ENCODE assay signal across 7 mouse cellular contexts in genomic region chr9:9372594-9372993, GRCm38 (mm10).
DNase-seq lines count a peak whose midpoint lies in the region; ATAC-seq and TF ChIP-seq lines count a peak whose summit lies in the region.

No protein-coding gene starts in this region.

- H3K27me3 ChIP-seq in hindbrain, postnatal 0 days (ENCODE audit: insufficient read depth, low read length) = no peaks in the 10 kb centered on the region
- H3K27me3 ChIP-seq in hindbrain, embryonic 13.5 days = no peaks in the 10 kb centered on the region
- H3K27me3 ChIP-seq in intestine, embryonic 16.5 days (replicated peaks; ENCODE audit: control insufficient read depth, insufficient read depth, low read length) = no peaks in the 10 kb centered on the region

- no peaks in the 10 kb centered on the region for H3K36me3 ChIP-seq in hindbrain, postnatal 0 days (ENCODE audit: insufficient read depth, low read length)
- no peaks in the 10 kb centered on the region for H3K36me3 ChIP-seq in hindbrain, embryonic 13.5 days
- no peaks in the 10 kb centered on the region for H3K36me3 ChIP-seq in intestine, embryonic 16.5 days (ENCODE audit: control insufficient read depth, insufficient read depth, low read length)

- DNase-seq in hindbrain, postnatal 0 days (ENCODE audit: low spot score) = peak; percentile 27
- peak; percentile 8 for DNase-seq in urinary bladder, postnatal 14 days (ENCODE audit: low spot score)
- DNase-seq in urinary bladder, postnatal 10 days (ENCODE audit: low spot score) = no peak
- no peak for DNase-seq in spleen, postnatal 14 days (ENCODE audit: low spot score in 2 of 2)
- no peak for DNase-seq in spleen, postnatal 4 days (ENCODE audit: low spot score in 2 of 2)

- peak; percentile 63 for TF ChIP-seq CTCF in hindbrain, postnatal 0 days (IDR thresholded peaks at IDR 0.05; ENCODE audit: low read depth)

- no peak overlapping the region for H3K4me3 ChIP-seq in hindbrain, postnatal 0 days (ENCODE audit: low read length)
- H3K4me3 ChIP-seq in hindbrain, embryonic 13.5 days = no peak overlapping the region
- H3K4me3 ChIP-seq in intestine, embryonic 16.5 days (ENCODE audit: low read length) = no peak overlapping the region

- H3K9ac ChIP-seq in hindbrain, postnatal 0 days (replicated peaks; ENCODE audit: low read length) = no peak overlapping the region
- H3K9ac ChIP-seq in hindbrain, embryonic 13.5 days = no peak overlapping the region
- H3K9ac ChIP-seq in intestine, embryonic 16.5 days (ENCODE audit: low read depth, low read length) = no peak overlapping the region

- ATAC-seq in hindbrain, postnatal 0 days = no peak
- ATAC-seq in hindbrain, embryonic 13.5 days (ENCODE audit: low FRiP score) = no peak
- ATAC-seq in intestine, embryonic 16.5 days = 0 out of 2 replicates have a peak, but pooled peaks have one; percentile 56

- H3K4me2 ChIP-seq in hindbrain, postnatal 0 days (ENCODE audit: low read depth, low read length) = no peak overlapping the region
- no peak overlapping the region for H3K4me2 ChIP-seq in hindbrain, embryonic 13.5 days
- no peak overlapping the region for H3K4me2 ChIP-seq in intestine, embryonic 16.5 days (ENCODE audit: low read depth, low read length)

- WGBS in hindbrain, postnatal 0 days = 43% methylated on average over 1 of the region's 1 CpGs
- 49% methylated on average over 1 of the region's 1 CpGs for WGBS in hindbrain, embryonic 13.5 days
- WGBS in intestine, embryonic 16.5 days = 45% methylated on average over 1 of the region's 1 CpGs

- no peak overlapping the region for H3K27ac ChIP-seq in hindbrain, postnatal 0 days
- no peak overlapping the region for H3K27ac ChIP-seq in hindbrain, embryonic 13.5 days
- no peak overlapping the region for H3K27ac ChIP-seq in intestine, embryonic 16.5 days (ENCODE audit: low read length)

- no peaks in the 10 kb centered on the region for H3K4me1 ChIP-seq in hindbrain, postnatal 0 days (ENCODE audit: insufficient read depth, low read length)
- no peaks in the 10 kb centered on the region for H3K4me1 ChIP-seq in hindbrain, embryonic 13.5 days (replicated peaks)
- no peaks in the 10 kb centered on the region for H3K4me1 ChIP-seq in intestine, embryonic 16.5 days (ENCODE audit: control insufficient read depth, insufficient read depth, low read length)

- H3K9me3 ChIP-seq in hindbrain, postnatal 0 days (ENCODE audit: low read length) = no peaks in the 10 kb centered on the region
- no peaks in the 10 kb centered on the region for H3K9me3 ChIP-seq in hindbrain, embryonic 13.5 days
- no peaks in the 10 kb centered on the region for H3K9me3 ChIP-seq in intestine, embryonic 16.5 days (ENCODE audit: control insufficient read depth, low read length)

Comparison
In these comparisons a context has a peak if more than half of its experiments do, and no peak if none do; other contexts are left out.
1. DNase-seq: peak in hindbrain, postnatal 0 days (single experiment) and urinary bladder, postnatal 14 days (single experiment); none in urinary bladder, postnatal 10 days (single experiment), spleen, postnatal 14 days (0 of 2) and spleen, postnatal 4 days (0 of 2).